Mouse (Mus musculus) liver, embryonic 13.5 days (tissue): ENCODE data around the gene Ltf. TPM values are rescaled to one million over a fixed set of nuclear protein-coding genes. Genes with fewer than 3 reads are reported as not detected.

ENCODE experiments used
- ATAC-seq: fragments of 200-750 bp; cut with Nextera tagmentation; 2 replicates; pipeline ENCODE4 v1.8.0; 2017; ENCODE audit warnings: low read depth, mild to moderate bottlenecking, moderate number of reproducible peaks, moderate library complexity
- DNase-seq: peaks from one replicate; pipeline ENCODE4 v3.0.0; 2022
- H3K27ac ChIP-seq: fragments of 300-500 bp; sonication (generic); 2 replicates; pipeline ENCODE4 v1.5.1; 2015; ENCODE audit warnings: moderate library complexity, mild to moderate bottlenecking, inconsistent platforms
- H3K27me3 ChIP-seq: fragments of 300-500 bp; sonication (generic); 2 replicates; pipeline ENCODE4 v1.6.1; 2015; ENCODE audit warnings: mild to moderate bottlenecking, inconsistent platforms
- H3K36me3 ChIP-seq: fragments of 300-500 bp; sonication (generic); 2 replicates; pipeline ENCODE4 v1.6.1; 2015; ENCODE audit warnings: mild to moderate bottlenecking, inconsistent platforms
- H3K4me1 ChIP-seq: fragments of 300-500 bp; sonication (generic); replicated peaks from 2 replicates; pipeline ENCODE4 v1.6.1; 2015; ENCODE audit warnings: inconsistent platforms
- H3K4me2 ChIP-seq: fragments of 300-500 bp; sonication (generic); 2 replicates; pipeline ENCODE4 v1.6.1; 2015; ENCODE audit warnings: inconsistent platforms, mild to moderate bottlenecking, moderate library complexity
- H3K4me3 ChIP-seq: fragments of 300-500 bp; sonication (generic); replicated peaks from 2 replicates; pipeline ENCODE4 v1.5.1; 2015; ENCODE audit warnings: mild to moderate bottlenecking, inconsistent platforms
- H3K9ac ChIP-seq: fragments of 300-500 bp; sonication (generic); 2 replicates; pipeline ENCODE4 v1.6.1; 2015; ENCODE audit warnings: mild to moderate bottlenecking, inconsistent platforms
- H3K9me3 ChIP-seq: fragments of 300-500 bp; sonication (generic); replicated peaks from 2 replicates; pipeline ENCODE4 v1.6.1; 2016; ENCODE audit warnings: inconsistent platforms
- WGBS: fragments of 180-500 bp; shearing (Covaris S2); methylation state at CpG from one replicate; pipeline ENCODE4 v1.1.7; 2015; ENCODE audit not compliant: insufficient replicate concordance; 5-methylcytosine and 5-hydroxymethylcytosine counted together
- polyA plus RNA-seq: library from polyadenylated mRNA; unstranded; fragments of >200 nt; fragmentation: Nextera tagmentation; extraction: Ambion mirVana; gene quantifications from 2 replicates; pipeline ENCODE4 v1.2.1, GENCODE M21; 2015

Gene Ltf
- polyA plus RNA-seq, 1 experiment from 2014 or later: 17.7 TPM

- DNase-seq (no peak), ATAC-seq (no peak)
- Histone ChIP-seq H3K9me3 (no peaks in the 10 kb centered on the region), H3K4me2 (no peak overlapping the region), H3K9ac (no peak overlapping the region), H3K4me3 (no peak overlapping the region), H3K4me1 (no peaks in the 10 kb centered on the region), H3K36me3 (no peaks in the 10 kb centered on the region), H3K27me3 (no peaks in the 10 kb centered on the region), H3K27ac (no peak overlapping the region)
- 65% methylated on average over 4 of the region's 4 CpGs for WGBS
Observed at GRCm38 (mm10) chr9:111033717-111034116, 14.6 kb downstream of the Ltf start.

- H3K4me1 ChIP-seq: no peaks in the 10 kb centered on the region
- H3K27ac ChIP-seq: no peak overlapping the region
- no peaks in the 10 kb centered on the region for H3K27me3 ChIP-seq
- no peak for ATAC-seq
- H3K9ac ChIP-seq: no peak overlapping the region
- no peaks in the 10 kb centered on the region for H3K9me3 ChIP-seq
- no peak overlapping the region for H3K4me3 ChIP-seq
- 58% methylated on average over 4 of the region's 4 CpGs for WGBS
- H3K4me2 ChIP-seq: no peak overlapping the region
- DNase-seq: no peak
- no peaks in the 10 kb centered on the region for H3K36me3 ChIP-seq
Observed at GRCm38 (mm10) chr9:111039966-111040365, 20.9 kb downstream of the Ltf start.

DNA sequence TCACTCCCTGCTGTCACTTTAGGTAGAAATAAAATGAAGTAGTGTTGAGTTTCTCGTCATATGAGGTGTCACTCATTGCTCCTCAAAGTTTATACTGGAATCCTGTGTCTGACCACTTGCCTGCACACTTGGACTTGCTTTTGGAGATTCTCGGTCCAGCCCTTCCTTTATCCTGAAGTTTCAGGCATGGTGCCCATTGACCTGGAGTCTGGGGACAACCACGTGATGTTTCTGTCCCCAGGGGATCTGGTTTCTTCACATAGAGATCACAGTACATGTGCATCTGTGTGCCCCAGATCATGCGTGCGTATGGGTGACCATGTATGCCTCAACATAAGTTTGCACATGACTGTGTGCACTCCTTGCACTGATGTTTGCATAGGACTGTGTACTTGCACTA lies 23.2 kb downstream of the Ltf start:
- no peaks in the 10 kb centered on the region for H3K4me1 ChIP-seq
- H3K27ac ChIP-seq: no peak overlapping the region
- 68% methylated on average over 5 of the region's 5 CpGs for WGBS
- DNase-seq (no peak), ATAC-seq (no peak)
- H3K4me2 ChIP-seq: no peak overlapping the region
- H3K36me3 ChIP-seq: no peaks in the 10 kb centered on the region
- H3K9me3 ChIP-seq: no peaks in the 10 kb centered on the region
- no peak overlapping the region for H3K4me3 ChIP-seq
- no peaks in the 10 kb centered on the region for H3K27me3 ChIP-seq
- H3K9ac ChIP-seq: no peak overlapping the region

GRCm38 (mm10) chr9:111046222-111046621 lies 27.2 kb downstream of the Ltf start:
- Histone ChIP-seq H3K4me2 (no peak overlapping the region), H3K9me3 (no peaks in the 10 kb centered on the region), H3K4me3 (no peak overlapping the region), H3K9ac (no peak overlapping the region), H3K4me1 (no peaks in the 10 kb centered on the region), H3K27ac (no peak overlapping the region), H3K36me3 (no peaks in the 10 kb centered on the region), H3K27me3 (no peaks in the 10 kb centered on the region)
- 17% methylated on average over 3 of the region's 3 CpGs for WGBS
- ATAC-seq (peak; percentile 36), DNase-seq (no peak)

DNA sequence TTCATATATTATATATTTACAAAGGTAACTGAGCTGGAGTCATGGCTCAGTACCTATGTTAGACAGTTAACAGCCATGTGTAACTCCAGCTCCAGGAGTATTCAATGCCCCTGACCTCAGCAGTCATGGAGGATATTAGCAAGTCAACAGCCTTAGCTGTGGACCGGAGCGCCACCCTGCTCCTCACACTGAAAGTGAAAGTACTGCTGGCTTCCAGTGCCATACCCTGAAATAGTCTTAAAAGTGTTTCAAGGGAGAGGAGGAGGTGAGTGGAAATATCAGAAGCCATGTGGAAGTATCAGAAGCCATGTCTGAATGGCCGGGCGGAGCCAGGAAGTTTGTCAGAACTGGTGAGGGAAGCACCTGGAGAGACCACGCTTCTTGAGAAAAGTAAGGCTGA lies 28.2 kb downstream of the Ltf start:
- no peak overlapping the region for H3K4me3 ChIP-seq
- H3K9ac ChIP-seq: no peak overlapping the region
- H3K36me3 ChIP-seq: 0 out of 2 replicates have a peak, but pooled peaks cover under 1% of the 10 kb centered on the region
- no peaks in the 10 kb centered on the region for H3K27me3 ChIP-seq
- DNase-seq: no peak
- H3K27ac ChIP-seq: no peak overlapping the region
- H3K9me3 ChIP-seq: no peaks in the 10 kb centered on the region
- ATAC-seq: no peak
- no peaks in the 10 kb centered on the region for H3K4me1 ChIP-seq
- no peak overlapping the region for H3K4me2 ChIP-seq
- 71% methylated on average over 5 of the region's 5 CpGs for WGBS

DNA sequence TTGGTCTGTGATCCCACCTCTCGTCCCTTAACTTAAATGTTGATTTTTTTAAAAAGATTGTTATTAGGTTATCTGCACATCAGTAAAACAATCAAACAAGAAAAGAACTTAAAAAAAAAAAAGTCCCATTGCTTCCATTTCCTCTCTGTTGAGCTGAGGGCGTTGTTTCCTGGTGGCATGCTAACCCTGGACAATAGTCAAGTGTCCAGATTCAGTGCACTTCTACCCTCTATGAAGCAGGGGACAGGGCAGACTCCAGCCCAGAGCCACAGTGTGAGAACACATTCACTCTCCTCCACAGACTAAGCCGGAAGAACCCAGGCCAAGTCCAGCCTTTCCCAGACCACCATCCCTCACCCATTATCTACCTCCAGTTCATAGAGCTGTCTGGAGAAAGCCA lies 29.4 kb downstream of the Ltf start:
- H3K27ac ChIP-seq: no peak overlapping the region
- H3K36me3 ChIP-seq: peaks cover 12% of the 10 kb centered on the region
- no peaks in the 10 kb centered on the region for H3K27me3 ChIP-seq
- H3K4me1 ChIP-seq: peaks cover under 1% of the 10 kb centered on the region
- H3K9me3 ChIP-seq: no peaks in the 10 kb centered on the region
- DNase-seq (no peak), ATAC-seq (no peak)
- no peak overlapping the region for H3K4me2 ChIP-seq
- H3K4me3 ChIP-seq: no peak overlapping the region
- no peak overlapping the region for H3K9ac ChIP-seq
- 67% methylated on average over 3 of the region's 3 CpGs for WGBS

DNA sequence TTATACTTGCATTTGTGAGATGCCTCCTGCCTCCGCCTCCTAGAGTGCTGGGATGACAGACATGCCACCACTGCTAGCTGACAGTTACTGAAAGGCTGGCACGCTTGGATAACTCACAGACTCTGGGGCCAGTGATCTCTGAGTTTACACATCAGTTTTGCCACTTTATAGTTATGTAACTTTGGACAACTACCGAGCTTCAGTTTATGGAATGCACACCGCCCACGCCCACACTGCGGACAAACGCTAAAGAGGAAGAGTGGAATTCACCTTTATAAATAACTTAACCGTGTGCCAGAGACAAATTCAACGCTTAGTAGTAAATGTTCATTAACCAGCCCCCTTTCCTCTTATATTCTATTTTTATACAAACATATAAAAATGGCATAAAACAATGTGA lies 35.9 kb downstream of the Ltf start:
- peak overlapping the region; percentile 82 for H3K4me3 ChIP-seq

GRCm38 (mm10) chr9:111055800-111056518 lies 36.9 kb downstream of the Ltf start:
- no peak for ATAC-seq
- Histone ChIP-seq H3K4me1 (peaks cover 62% of the 10 kb centered on the region), H3K9ac (peak overlapping the region; percentile 88), H3K27me3 (0 out of 2 replicates have a peak, but pooled peaks cover 5% of the 10 kb centered on the region), H3K9me3 (no peaks in the 10 kb centered on the region), H3K36me3 (peaks cover 32% of the 10 kb centered on the region), H3K4me2 (peak overlapping the region; percentile 80), H3K27ac (peak overlapping the region; percentile 100), H3K4me3 (peak overlapping the region; percentile 82)
- peak; percentile 14 for DNase-seq
- 38% methylated on average over 29 of the region's 29 CpGs for WGBS

More for the DNA sequence above, 35.9 kb downstream of the Ltf start:
- Histone ChIP-seq H3K9ac (peak overlapping the region; percentile 88; the same call in 1 of the 2 replicates), H3K4me1 (peaks cover 62% of the 10 kb centered on the region), H3K27ac (no peak overlapping the region), H3K36me3 (peaks cover 32% of the 10 kb centered on the region), H3K4me2 (peak overlapping the region; percentile 80), H3K27me3 (no peaks in the 10 kb centered on the region), H3K9me3 (no peaks in the 10 kb centered on the region)
- no peak for DNase-seq
- WGBS: 84% methylated on average over 9 of the region's 9 CpGs
- no peak for ATAC-seq

GRCm38 (mm10) chr9:111056519-111056797 lies 37.4 kb downstream of the Ltf start:
- ATAC-seq (no peak), DNase-seq (no peak)
- peaks cover 62% of the 10 kb centered on the region for H3K4me1 ChIP-seq
- peak overlapping the region; percentile 82 for H3K4me3 ChIP-seq
- 1% methylated on average over 11 of the region's 11 CpGs for WGBS
- H3K9ac ChIP-seq: peak overlapping the region; percentile 88
- H3K9me3 ChIP-seq: no peaks in the 10 kb centered on the region
- peaks cover 32% of the 10 kb centered on the region for H3K36me3 ChIP-seq
- H3K27ac ChIP-seq: peak overlapping the region; percentile 100
- H3K4me2 ChIP-seq: peak overlapping the region; percentile 80
- 0 out of 2 replicates have a peak, but pooled peaks cover 5% of the 10 kb centered on the region for H3K27me3 ChIP-seq

- ATAC-seq (peak; percentile 97), DNase-seq (peak; percentile 89)
- 0 out of 2 replicates have a peak, but pooled peaks cover 5% of the 10 kb centered on the region for H3K27me3 ChIP-seq
- H3K9me3 ChIP-seq: no peaks in the 10 kb centered on the region
- peak within 1 kb of the TSS; percentile 88 for H3K9ac ChIP-seq
- peak within 1 kb of the TSS; percentile 82 for H3K4me3 ChIP-seq
- peak within 1 kb of the TSS; percentile 80 for H3K4me2 ChIP-seq
- peaks cover 62% of the 10 kb centered on the region for H3K4me1 ChIP-seq
- H3K27ac ChIP-seq: peak within 1 kb of the TSS; percentile 100
- 3% methylated on average over 17 of the region's 17 CpGs for WGBS
- peaks cover 32% of the 10 kb centered on the region for H3K36me3 ChIP-seq
Observed at GRCm38 (mm10) chr9:111056798-111057543, 37.9 kb downstream of the Ltf start, which contains the start of gene Ccrl2. Gene Ccrl2 (minus strand): TSS chr9:111057519.

DNA sequence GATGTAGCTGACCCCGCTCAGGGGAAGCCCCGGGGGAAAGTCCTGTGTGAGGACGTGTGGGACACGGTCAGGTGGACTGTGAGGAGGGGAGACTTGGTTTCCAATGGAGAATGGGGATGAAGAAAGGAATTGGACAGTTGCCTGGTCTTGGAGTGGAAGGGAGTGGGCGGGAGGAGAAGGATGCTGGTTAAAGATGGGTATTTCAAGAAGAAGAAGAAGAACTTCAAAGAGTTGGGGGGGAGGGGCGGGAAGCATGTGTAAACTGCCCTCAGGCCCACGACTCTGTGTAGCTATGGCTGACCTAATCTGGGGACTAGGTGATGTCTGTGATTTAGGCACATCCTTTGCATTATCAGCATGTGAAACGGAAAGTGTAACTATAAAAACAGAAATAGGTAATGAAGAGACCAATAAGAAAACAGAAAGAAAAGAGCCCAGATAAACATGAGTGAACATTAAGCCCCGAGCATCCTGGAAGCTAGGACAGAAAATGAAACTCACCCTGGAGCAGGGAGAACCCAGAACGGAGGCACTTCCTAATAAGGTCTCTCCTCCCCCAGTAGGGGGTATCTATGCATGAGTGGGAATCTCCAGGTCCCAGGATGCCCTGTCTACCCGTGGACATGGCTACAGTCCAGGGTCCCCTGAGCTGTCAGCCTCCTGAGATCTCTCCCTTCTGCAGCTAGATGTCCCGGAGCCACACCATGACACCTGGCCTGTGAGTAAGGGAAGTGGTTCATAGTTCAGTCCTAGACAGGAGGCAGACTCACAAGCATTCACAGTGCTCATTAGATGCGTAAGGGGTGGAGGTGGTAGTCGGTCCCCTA lies 38.7 kb downstream of the Ltf start:
- no peak for DNase-seq
- Histone ChIP-seq H3K27ac (peak overlapping the region; percentile 100), H3K9ac (peak overlapping the region; percentile 88), H3K4me3 (peak overlapping the region; percentile 82), H3K9me3 (no peaks in the 10 kb centered on the region), H3K36me3 (peaks cover 27% of the 10 kb centered on the region), H3K4me1 (peaks cover 62% of the 10 kb centered on the region), H3K27me3 (0 out of 2 replicates have a peak, but pooled peaks cover 5% of the 10 kb centered on the region), H3K4me2 (peak overlapping the region; percentile 80)
- 39% methylated on average over 14 of the region's 14 CpGs for WGBS
- no peak for ATAC-seq
